Mouse (Mus musculus) neural tube, embryonic 11.5 days (tissue): Measurements from ENCODE around the gene Dgkh. TPM values are rescaled to one million over a fixed set of nuclear protein-coding genes. Genes with fewer than 3 reads are reported as not detected.
A peak's percentile ranks its signal among the peaks of the same experiment; 100 is the strongest.

Experiments
- ATAC-seq: fragments of 200-750 bp; cut with Nextera tagmentation; 2 replicates; pipeline ENCODE4 v1.8.0; 2017; ENCODE audit warnings: moderate number of reproducible peaks, mild to moderate bottlenecking, moderate TSS enrichment, moderate library complexity; ENCODE audit not compliant: insufficient read depth, low FRiP score, low TSS enrichment
- DNase-seq: peaks from one replicate; pipeline ENCODE4 v3.0.0-alpha.2; 2015; ENCODE audit warnings: low spot score
- H3K27ac ChIP-seq: fragments of 300-500 bp; sonication (generic); 2 replicates; pipeline ENCODE4 v1.5.1; 2014; ENCODE audit warnings: low read depth, mild to moderate bottlenecking, low read length
- H3K27me3 ChIP-seq: fragments of 300-500 bp; sonication (generic); 2 replicates; pipeline ENCODE4 v1.6.1; 2014; ENCODE audit warnings: mild to moderate bottlenecking, low read length, mixed read lengths; ENCODE audit not compliant: control insufficient read depth, insufficient read depth
- H3K36me3 ChIP-seq: fragments of 300-500 bp; sonication (generic); 2 replicates; pipeline ENCODE4 v1.6.1; 2014; ENCODE audit warnings: mild to moderate bottlenecking, low read length, moderate library complexity, mixed read lengths; ENCODE audit not compliant: control insufficient read depth, insufficient read depth
- H3K4me1 ChIP-seq: fragments of 300-500 bp; sonication (generic); 2 replicates; pipeline ENCODE4 v1.6.1; 2014; ENCODE audit warnings: low read length, mixed read lengths; ENCODE audit not compliant: control insufficient read depth, insufficient read depth
- H3K4me2 ChIP-seq: fragments of 300-500 bp; sonication (generic); 2 replicates; pipeline ENCODE4 v1.6.1; 2014; ENCODE audit warnings: low read depth, mild to moderate bottlenecking, moderate library complexity
- H3K4me3 ChIP-seq: fragments of 300-500 bp; sonication (generic); 2 replicates; pipeline ENCODE4 v1.5.1; 2014; ENCODE audit warnings: low read depth, low read length
- H3K9ac ChIP-seq: fragments of 300-500 bp; sonication (generic); 2 replicates; pipeline ENCODE4 v1.6.1; 2014; ENCODE audit warnings: mild to moderate bottlenecking, low read length
- H3K9me3 ChIP-seq: fragments of 300-500 bp; sonication (generic); 2 replicates; pipeline ENCODE4 v1.6.1; 2016; ENCODE audit warnings: low read length; ENCODE audit not compliant: control insufficient read depth
- WGBS: fragments of 180-500 bp; shearing (Covaris S2); extraction: QIAGEN DNeasy Blood & Tissue Kit; methylation state at CpG from one replicate; pipeline ENCODE4 v1.1.7; 2014; 5-methylcytosine and 5-hydroxymethylcytosine counted together
- polyA plus RNA-seq: library from polyadenylated mRNA; unstranded; fragments of >200 nt; fragmentation: Nextera tagmentation; extraction: Ambion mirVana; gene quantifications from 2 replicates; pipeline ENCODE4 v1.2.1, GENCODE M21; 2014

Gene Dgkh
- polyA plus RNA-seq, 1 experiment from 2014 or later: 8.2 TPM

DNA sequence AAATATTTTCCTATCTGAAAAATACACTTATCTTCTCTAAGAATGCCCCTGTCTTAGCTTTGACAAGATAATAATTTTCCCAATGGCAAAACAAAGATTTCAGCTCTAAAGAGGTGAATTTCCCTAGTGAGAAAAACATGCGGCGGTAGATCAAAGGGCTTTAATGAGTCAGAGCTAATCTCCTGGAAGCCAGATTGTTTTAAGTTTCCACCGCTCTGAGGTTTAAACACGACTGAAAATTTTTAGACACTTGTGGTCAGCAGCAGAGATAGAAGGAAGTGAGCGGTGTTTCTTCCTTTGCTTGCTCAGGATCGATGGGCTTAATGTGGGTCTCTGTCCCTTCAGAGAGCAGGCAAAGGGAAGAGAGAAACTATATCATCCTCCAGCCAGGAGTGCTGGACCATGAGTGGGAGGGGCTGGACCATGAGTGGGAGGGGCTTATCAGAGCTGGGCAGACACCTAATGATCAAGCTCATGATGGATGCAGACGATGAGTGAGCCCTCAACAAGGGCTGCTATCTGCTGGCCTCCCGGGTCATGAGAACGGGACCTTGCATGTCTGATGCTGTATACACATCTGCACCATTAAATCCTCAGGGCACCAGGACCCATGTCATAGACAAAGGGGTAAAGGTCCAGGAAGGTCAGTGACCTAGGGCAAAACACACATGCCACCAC is 120.3 kb downstream of the Dgkh start:
- 65% methylated on average over 9 of the region's 9 CpGs for WGBS
- no peak overlapping the region for H3K27ac ChIP-seq

DNA sequence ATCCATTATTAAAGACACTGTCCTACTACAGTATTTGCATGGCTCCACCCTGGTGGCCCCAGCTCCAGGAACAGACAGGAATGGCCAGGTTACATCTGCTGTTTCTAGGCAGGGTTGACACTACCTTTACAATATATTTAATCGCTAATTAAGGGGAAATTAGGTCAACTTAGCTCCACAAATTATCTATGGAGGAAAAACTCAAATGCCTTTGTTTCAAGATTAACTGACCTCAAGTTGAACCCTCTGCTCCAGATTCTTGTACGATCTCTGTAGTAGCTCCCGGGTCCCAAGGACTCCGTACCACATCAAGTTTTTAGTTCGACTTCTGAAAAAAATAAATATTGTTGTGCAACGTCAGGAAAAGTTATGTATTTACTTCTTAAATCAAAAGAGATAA is 137.7 kb downstream of the Dgkh start:
- Histone ChIP-seq H3K9ac (no peak overlapping the region), H3K36me3 (peaks cover 2% of the 10 kb centered on the region; the same call in 1 of the 2 replicates), H3K4me2 (no peak overlapping the region), H3K4me1 (no peaks in the 10 kb centered on the region), H3K27me3 (no peaks in the 10 kb centered on the region), H3K9me3 (no peaks in the 10 kb centered on the region), H3K27ac (no peak overlapping the region), H3K4me3 (no peak overlapping the region)
- ATAC-seq (no peak), DNase-seq (no peak)
- 91% methylated on average over 6 of the region's 6 CpGs for WGBS

More for the DNA sequence above, 120.3 kb downstream of the Dgkh start:
- Histone ChIP-seq H3K4me2 (no peak overlapping the region), H3K9ac (no peak overlapping the region), H3K9me3 (no peaks in the 10 kb centered on the region), H3K4me3 (no peak overlapping the region), H3K27me3 (no peaks in the 10 kb centered on the region), H3K4me1 (no peaks in the 10 kb centered on the region), H3K36me3 (no peaks in the 10 kb centered on the region)
- DNase-seq (no peak), ATAC-seq (no peak)

DNA sequence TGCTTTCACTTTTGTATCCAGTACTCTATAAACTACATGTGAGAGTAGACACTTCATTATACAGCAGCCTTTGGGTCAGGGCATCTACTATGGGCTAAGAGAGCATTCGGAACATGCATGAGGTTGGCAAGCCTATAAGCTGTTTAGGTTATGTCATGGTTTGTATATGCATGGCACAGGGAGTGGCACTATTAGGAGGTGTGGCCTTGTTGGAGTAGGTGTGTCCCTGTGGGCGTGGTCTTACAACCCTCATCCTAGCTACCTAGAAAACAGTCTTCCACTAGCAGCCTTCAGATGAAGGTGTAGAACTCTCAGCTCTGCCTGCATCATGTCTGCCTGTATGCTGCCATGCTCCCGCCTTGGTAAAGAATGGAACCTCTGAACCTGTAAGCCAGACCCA is 139.6 kb downstream of the Dgkh start:
- ATAC-seq (no peak), DNase-seq (no peak)
- WGBS: 94% methylated on average over 3 of the region's 3 CpGs
- no peak overlapping the region for H3K4me3 ChIP-seq
- H3K9me3 ChIP-seq: no peaks in the 10 kb centered on the region
- no peaks in the 10 kb centered on the region for H3K27me3 ChIP-seq
- no peak overlapping the region for H3K27ac ChIP-seq
- 0 out of 2 replicates have a peak, but pooled peaks cover 2% of the 10 kb centered on the region for H3K36me3 ChIP-seq
- H3K4me1 ChIP-seq: no peaks in the 10 kb centered on the region
- no peak overlapping the region for H3K9ac ChIP-seq
- H3K4me2 ChIP-seq: no peak overlapping the region

DNA sequence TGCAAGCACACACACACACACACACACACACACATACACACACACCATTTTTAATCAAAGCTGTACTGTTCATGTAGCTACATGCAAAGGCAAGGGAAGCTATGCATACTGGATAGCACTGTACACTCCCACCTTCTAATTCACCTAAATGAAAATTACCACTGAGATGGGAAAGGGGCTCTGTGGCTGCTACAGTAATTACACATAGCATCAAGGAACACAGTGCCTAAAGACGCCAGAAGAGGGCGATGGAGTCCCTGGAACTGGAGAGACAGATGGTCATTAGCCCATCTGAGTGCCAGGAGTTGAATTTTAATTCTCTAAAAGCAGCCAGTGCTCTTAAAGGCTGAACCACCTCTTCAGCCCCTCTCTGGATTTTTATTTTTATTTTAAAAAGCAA is 142.2 kb downstream of the Dgkh start:
- H3K9me3 ChIP-seq: no peaks in the 10 kb centered on the region
- WGBS: 11% methylated on average over 2 of the region's 2 CpGs
- peak; percentile 69 for DNase-seq
- no peak overlapping the region for H3K9ac ChIP-seq
- ATAC-seq: no peak
- H3K36me3 ChIP-seq: 0 out of 2 replicates have a peak, but pooled peaks cover 3% of the 10 kb centered on the region
- H3K27ac ChIP-seq: no peak overlapping the region
- H3K4me1 ChIP-seq: no peaks in the 10 kb centered on the region
- no peak overlapping the region for H3K4me3 ChIP-seq
- H3K4me2 ChIP-seq: no peak overlapping the region
- no peaks in the 10 kb centered on the region for H3K27me3 ChIP-seq

DNA sequence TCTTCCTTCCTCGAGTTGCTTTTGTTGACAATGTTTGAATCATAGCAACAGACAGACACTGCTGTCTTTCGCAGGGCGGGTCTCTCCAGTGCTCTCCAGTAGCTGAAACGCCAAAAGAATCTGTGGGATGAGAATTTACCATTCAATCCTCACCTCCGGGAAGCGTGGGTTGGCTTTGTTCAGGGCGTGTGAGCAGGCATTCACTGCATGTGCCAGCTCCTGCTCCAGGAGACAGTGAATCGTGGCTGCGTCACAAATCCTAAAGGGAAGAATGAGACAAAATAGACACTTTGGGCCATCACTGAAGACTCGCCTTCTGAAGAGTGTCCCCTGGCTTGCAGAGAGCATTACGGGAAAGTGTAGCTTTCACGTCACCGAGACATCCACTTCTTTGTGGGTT is 148.4 kb downstream of the Dgkh start:
- Histone ChIP-seq H3K4me3 (no peak overlapping the region), H3K27me3 (no peaks in the 10 kb centered on the region), H3K4me2 (no peak overlapping the region), H3K27ac (no peak overlapping the region), H3K36me3 (peaks cover 4% of the 10 kb centered on the region; the same call in 1 of the 2 replicates), H3K9ac (no peak overlapping the region), H3K9me3 (no peaks in the 10 kb centered on the region), H3K4me1 (no peaks in the 10 kb centered on the region)
- ATAC-seq (no peak), DNase-seq (no peak)
- WGBS: 94% methylated on average over 13 of the region's 13 CpGs

DNA sequence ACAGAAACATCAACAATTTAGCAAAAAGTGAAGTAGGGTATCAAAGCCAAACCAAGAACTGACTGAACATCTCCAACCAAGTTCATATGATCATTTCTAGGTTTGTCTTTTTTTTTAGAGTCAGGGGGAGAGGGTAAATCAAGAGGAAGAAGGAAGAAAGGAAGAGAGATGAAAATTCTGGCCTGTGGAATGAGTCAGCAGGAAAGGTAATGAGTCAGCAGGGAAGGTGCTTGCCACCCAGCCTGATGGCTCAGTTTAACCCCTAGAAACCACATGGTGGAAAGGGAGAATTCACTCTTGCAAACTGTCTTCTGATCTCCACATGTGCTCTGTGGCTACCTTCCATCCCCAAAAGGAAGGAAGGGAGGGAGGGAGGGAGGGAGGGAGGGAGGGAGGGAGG is 149.4 kb downstream of the Dgkh start:
- H3K4me3 ChIP-seq: no peak overlapping the region
- no peak overlapping the region for H3K4me2 ChIP-seq
- ATAC-seq: no peak
- no peak for DNase-seq
- no peaks in the 10 kb centered on the region for H3K9me3 ChIP-seq
- H3K27ac ChIP-seq: no peak overlapping the region
- no peaks in the 10 kb centered on the region for H3K4me1 ChIP-seq
- peaks cover 2% of the 10 kb centered on the region; the same call in 1 of the 2 replicates for H3K36me3 ChIP-seq
- H3K27me3 ChIP-seq: no peaks in the 10 kb centered on the region
- H3K9ac ChIP-seq: no peak overlapping the region

DNA sequence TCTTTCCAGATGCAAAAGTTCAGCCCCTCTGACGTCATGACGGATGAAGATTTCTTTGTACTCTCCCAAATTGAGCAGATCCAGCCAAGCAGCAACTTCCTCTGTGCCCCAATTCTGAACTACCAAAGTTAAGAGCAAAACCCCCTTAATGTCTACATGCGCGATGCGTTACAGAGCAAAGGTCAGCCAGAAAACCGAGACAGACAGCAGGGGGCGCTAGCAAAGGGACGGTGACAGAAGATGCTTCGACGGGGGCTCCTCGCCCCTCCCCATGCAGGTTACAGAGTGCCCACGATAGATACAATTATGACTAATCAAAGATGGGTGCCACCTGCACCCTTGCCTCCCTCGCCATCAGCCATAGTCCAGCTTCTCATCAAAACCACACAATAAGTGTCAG is 156.7 kb downstream of the Dgkh start:
- H3K9me3 ChIP-seq: no peaks in the 10 kb centered on the region
- no peak for DNase-seq
- H3K4me3 ChIP-seq: no peak overlapping the region
- no peaks in the 10 kb centered on the region for H3K27me3 ChIP-seq
- no peak overlapping the region for H3K4me2 ChIP-seq
- WGBS: 76% methylated on average over 13 of the region's 13 CpGs
- ATAC-seq: no peak
- H3K36me3 ChIP-seq: no peaks in the 10 kb centered on the region; the same call in 1 of the 2 replicates
- H3K27ac ChIP-seq: no peak overlapping the region
- no peak overlapping the region for H3K9ac ChIP-seq
- no peaks in the 10 kb centered on the region for H3K4me1 ChIP-seq

DNA sequence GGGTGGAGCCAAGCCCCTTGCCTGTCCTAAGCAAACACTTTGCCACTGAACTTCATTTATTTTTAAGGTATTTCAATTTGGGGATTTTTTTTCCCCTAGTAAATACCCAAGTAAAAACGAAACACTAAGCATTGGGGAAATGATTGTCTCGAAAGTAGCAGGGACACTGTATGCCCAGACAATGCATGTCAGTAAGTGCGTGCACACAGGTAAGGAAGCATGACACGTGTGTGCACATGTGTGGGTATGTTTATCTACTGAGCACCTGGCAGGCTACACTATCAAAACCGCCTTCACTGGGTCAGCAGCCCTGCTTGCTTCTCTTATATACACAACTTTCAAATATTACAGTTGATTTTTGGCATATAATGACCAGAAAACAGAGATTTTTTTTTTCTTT is 164.2 kb downstream of the Dgkh start:
- no peaks in the 10 kb centered on the region for H3K27me3 ChIP-seq
- no peak overlapping the region for H3K4me3 ChIP-seq
- DNase-seq (no peak), ATAC-seq (no peak)
- no peaks in the 10 kb centered on the region for H3K36me3 ChIP-seq
- H3K4me2 ChIP-seq: no peak overlapping the region
- 90% methylated on average over 5 of the region's 5 CpGs for WGBS
- no peak overlapping the region for H3K27ac ChIP-seq
- no peak overlapping the region for H3K9ac ChIP-seq
- H3K9me3 ChIP-seq: no peaks in the 10 kb centered on the region
- H3K4me1 ChIP-seq: no peaks in the 10 kb centered on the region

DNA sequence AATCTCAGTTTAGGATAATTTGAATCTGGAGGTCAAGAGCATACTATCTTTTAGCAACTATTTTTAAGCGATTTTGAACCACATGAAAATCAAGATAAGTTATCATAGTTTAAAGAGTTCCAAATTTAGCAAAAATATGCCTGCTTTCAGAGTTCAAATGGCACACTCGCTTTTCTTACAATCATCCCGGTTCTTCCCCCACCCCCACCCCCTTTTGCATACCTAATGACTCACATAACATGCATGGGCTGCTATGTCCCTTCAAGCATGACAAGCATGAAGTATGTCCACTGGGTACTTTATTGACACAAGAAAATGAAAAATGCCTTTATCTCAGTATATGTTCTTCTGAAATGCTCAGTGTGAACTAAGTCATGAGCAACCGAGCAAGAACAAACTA is 166.1 kb downstream of the Dgkh start:
- Histone ChIP-seq H3K27me3 (no peaks in the 10 kb centered on the region), H3K4me1 (no peaks in the 10 kb centered on the region), H3K4me2 (no peak overlapping the region), H3K36me3 (no peaks in the 10 kb centered on the region), H3K9ac (no peak overlapping the region), H3K4me3 (no peak overlapping the region), H3K27ac (no peak overlapping the region), H3K9me3 (no peaks in the 10 kb centered on the region)
- DNase-seq: no peak
- 72% methylated on average over 4 of the region's 4 CpGs for WGBS
- no peak for ATAC-seq
